Mouse (Mus musculus) thymus, adult 2 months (tissue): Measurements from ENCODE around the gene Thoc5. TPM values are rescaled to one million over a fixed set of nuclear protein-coding genes. Genes with fewer than 3 reads are reported as not detected.

Experiments used
- DNase-seq: peaks from one replicate; pipeline ENCODE4 v3.0.0; 2021
- H3K27ac ChIP-seq: fragments of 200-500 bp; 2 replicates; pipeline ENCODE4 v1.5.1; 2012; ENCODE audit warnings: low read length, control low read depth; ENCODE audit not compliant: control insufficient read depth, insufficient read depth
- H3K27me3 ChIP-seq: fragments of 200-500 bp; 2 replicates; pipeline ENCODE4 v1.6.1; 2012; ENCODE audit warnings: mild to moderate bottlenecking, low read length, moderate library complexity, mixed read lengths; ENCODE audit not compliant: control insufficient read depth, insufficient read depth
- H3K36me3 ChIP-seq: fragments of 200-500 bp; 2 replicates; pipeline ENCODE4 v1.6.1; 2012; ENCODE audit warnings: mild to moderate bottlenecking, low read length, moderate library complexity; ENCODE audit not compliant: control insufficient read depth, insufficient read depth
- H3K4me1 ChIP-seq: fragments of 200-500 bp; replicated peaks from 2 replicates; pipeline ENCODE4 v1.6.1; 2012; ENCODE audit warnings: low read length; ENCODE audit not compliant: control insufficient read depth, insufficient read depth
- H3K4me3 ChIP-seq: fragments of 200-500 bp; 2 replicates; pipeline ENCODE4 v1.5.1; 2012; ENCODE audit warnings: mild to moderate bottlenecking, low read length, control low read depth, moderate library complexity; ENCODE audit not compliant: control insufficient read depth, insufficient read depth
- CTCF ChIP-seq: fragments of 200-500 bp; IDR thresholded peaks from 2 replicates; pipeline ENCODE4 v1.5.1; 2012; ENCODE audit warnings: mild to moderate bottlenecking, control low read depth, low read length, moderate library complexity, borderline replicate concordance; ENCODE audit not compliant: control insufficient read depth, poor library complexity, insufficient read depth; ENCODE audit errors: extremely low read depth
- POLR2A ChIP-seq: fragments of 200-500 bp; IDR thresholded peaks from 2 replicates; pipeline ENCODE4 v1.6.1; 2012; ENCODE audit warnings: mild to moderate bottlenecking, low read length, control low read depth, moderate library complexity; ENCODE audit not compliant: control insufficient read depth, poor library complexity, insufficient read depth; ENCODE audit errors: extremely low read depth
- WGBS: fragments of 180-500 bp; shearing (Covaris S2); methylation state at CpG from one replicate; pipeline ENCODE4 v1.1.7; 2018; 5-methylcytosine and 5-hydroxymethylcytosine counted together
- polyA plus RNA-seq: library from polyadenylated mRNA; depleted of rRNA; stranded (reverse); fragments of >200 nt; gene quantifications from 2 replicates; pipeline ENCODE4 v1.2.3, GENCODE M21; 2012

Thoc5 gene
- polyA plus RNA-seq, 1 experiment = 28.5 TPM

DNA sequence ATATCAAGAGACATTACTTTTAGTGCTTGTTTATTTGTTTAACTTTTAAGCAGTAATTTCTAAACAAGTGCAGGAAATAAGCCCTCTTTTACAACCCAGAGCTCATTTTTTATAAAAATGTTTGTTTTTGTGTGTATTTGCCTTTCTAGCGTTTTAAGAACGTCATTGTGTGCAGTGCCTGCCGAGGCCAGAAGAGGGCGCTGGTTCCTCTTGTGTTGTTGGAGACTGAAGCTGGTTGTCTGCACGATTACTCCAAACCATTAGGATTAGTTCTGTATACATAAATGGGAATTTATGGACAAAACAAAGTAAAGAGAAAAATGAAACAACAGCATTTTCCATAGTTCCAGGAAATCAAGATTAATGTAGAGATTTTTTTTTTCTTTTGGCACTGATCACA lies 5.3 kb downstream of the Thoc5 start:
- Histone ChIP-seq H3K4me1 (peaks cover 6% of the 10 kb centered on the region), H3K36me3 (peaks cover 38% of the 10 kb centered on the region), H3K27ac (no peak overlapping the region), H3K27me3 (no peaks in the 10 kb centered on the region), H3K4me3 (no peak overlapping the region)
- 89% methylated on average over 5 of the region's 5 CpGs for WGBS
- DNase-seq = no peak
- TF ChIP-seq CTCF = no peak
- no peak for TF ChIP-seq POLR2A

DNA sequence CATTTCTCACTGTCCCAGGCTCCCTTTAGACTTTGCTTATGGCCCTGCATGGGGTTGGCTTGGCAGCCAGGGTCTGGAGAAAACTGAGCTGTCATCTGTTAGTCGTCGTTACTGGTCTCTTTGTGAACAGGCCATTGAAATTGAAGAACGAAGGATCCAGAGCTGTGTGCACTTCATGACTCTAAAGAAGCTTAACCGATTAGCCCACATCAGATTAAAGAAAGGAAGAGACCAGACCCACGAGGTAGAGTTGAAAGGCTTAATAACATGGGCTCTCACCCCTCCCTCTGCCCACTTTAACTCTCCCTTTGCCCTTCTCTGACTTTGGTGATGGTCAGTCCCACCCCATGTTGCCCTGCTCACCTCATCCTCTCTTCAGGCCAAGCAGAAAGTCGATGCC lies 6.8 kb downstream of the Thoc5 start:
- Histone ChIP-seq H3K27me3 (no peaks in the 10 kb centered on the region), H3K4me3 (no peak overlapping the region), H3K27ac (no peak overlapping the region), H3K36me3 (peaks cover 38% of the 10 kb centered on the region), H3K4me1 (no peaks in the 10 kb centered on the region)
- 96% methylated on average over 6 of the region's 6 CpGs for WGBS
- no peak for DNase-seq
- TF ChIP-seq POLR2A (no peak), CTCF (no peak)

DNA sequence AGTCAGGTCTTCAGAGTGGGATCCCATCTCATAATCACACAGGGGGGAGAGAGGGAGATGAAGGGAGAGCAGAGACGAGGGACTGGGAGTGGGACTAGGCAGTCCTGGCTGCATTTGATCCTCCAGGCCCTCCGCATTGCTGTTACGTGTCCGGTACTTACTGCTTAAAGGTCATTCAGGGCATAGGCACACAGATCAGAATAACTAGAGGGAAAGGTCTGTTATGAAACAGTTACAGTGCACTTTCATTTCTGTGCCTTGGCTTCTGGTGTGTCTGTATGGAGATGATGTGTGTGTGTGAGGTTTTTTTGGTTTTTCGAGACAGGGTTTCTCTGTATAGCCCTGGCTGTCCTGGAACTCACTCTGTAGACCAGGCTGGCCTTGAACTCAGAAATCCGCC lies 11.1 kb downstream of the Thoc5 start:
- no peak overlapping the region for H3K4me3 ChIP-seq
- TF ChIP-seq CTCF (no peak), POLR2A (no peak)
- peaks cover 45% of the 10 kb centered on the region for H3K36me3 ChIP-seq
- WGBS = 98% methylated on average over 6 of the region's 6 CpGs
- H3K27ac ChIP-seq = no peak overlapping the region
- no peaks in the 10 kb centered on the region for H3K27me3 ChIP-seq
- no peaks in the 10 kb centered on the region for H3K4me1 ChIP-seq
- no peak for DNase-seq

DNA sequence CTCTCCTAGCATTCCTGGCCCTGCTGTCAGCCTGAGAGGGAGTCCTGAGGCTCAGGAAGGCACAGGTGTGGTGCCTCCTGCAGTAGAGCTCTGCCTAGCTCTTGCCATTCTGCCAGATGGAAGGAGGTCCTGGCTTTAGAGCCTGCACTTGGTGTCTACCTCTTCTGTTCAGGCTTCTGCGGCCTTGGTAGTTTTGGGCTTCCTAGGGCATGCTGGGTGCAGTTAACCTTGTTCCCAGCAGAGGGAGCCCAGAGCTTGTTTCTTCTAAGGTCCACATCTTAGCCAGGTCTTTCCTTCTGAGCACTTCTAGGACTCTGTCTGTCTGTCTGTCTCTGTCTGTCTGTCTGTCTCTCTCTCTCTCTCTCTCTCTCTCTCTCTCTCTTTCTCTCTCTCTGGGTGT lies 20.9 kb downstream of the Thoc5 start:
- peaks cover 56% of the 10 kb centered on the region for H3K36me3 ChIP-seq
- H3K4me1 ChIP-seq = no peaks in the 10 kb centered on the region
- peak; percentile 52 for DNase-seq
- H3K27me3 ChIP-seq = no peaks in the 10 kb centered on the region
- no peak overlapping the region for H3K4me3 ChIP-seq
- no peak overlapping the region for H3K27ac ChIP-seq
- WGBS = 64% methylated on average over 1 of the region's 1 CpGs
- TF ChIP-seq POLR2A = no peak
- TF ChIP-seq CTCF = peak; percentile 53; the same call in 1 of the 2 replicates

DNA sequence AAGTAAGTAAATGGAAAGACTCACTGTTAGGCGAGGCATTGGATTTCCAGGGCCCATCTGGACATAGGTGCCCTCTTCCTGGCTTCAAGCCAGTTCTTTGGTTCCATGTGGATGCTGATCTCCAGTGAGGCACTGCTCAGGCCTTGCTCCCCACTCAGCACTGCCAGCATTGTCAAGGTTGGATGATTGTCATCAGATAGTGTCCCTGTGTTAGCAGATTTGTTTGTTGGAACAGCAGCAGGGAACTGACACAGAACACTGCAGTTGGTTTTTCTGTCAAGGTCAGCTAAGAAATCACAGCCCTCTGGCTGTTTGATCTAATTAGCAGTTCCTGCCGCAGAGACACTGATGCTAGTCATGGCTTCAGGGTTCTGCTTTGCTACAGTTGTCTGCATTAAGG lies 26.2 kb downstream of the Thoc5 start:
- WGBS = 92% methylated on average over 2 of the region's 2 CpGs
- H3K4me1 ChIP-seq = no peaks in the 10 kb centered on the region

DNA sequence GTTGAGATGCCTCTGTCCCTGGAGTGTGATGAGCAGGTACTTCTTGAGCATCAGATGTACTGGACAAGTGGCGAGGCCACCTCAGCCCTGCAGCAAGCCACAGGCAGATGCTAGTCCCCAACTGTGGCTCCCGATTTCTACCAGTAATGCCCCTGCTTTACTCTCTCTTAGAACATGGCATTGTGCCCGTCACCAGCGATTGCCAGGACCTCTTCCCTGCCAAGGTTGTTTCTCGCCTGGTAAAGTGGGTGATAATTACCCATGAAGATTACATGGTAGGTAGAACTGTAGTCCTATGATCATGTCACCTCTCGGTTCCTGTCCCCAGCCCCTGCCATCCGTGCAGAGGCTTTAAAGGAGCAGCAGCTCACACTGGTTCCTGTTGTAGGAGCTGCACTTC lies 26.6 kb downstream of the Thoc5 start:
- no peak overlapping the region for H3K27ac ChIP-seq
- H3K27me3 ChIP-seq = no peaks in the 10 kb centered on the region
- no peak overlapping the region for H3K4me3 ChIP-seq
- WGBS = 97% methylated on average over 7 of the region's 7 CpGs
- no peaks in the 10 kb centered on the region for H3K4me1 ChIP-seq
- peaks cover 55% of the 10 kb centered on the region for H3K36me3 ChIP-seq
- DNase-seq = no peak
- TF ChIP-seq POLR2A (no peak), CTCF (no peak)

More for the DNA sequence above, 26.2 kb downstream of the Thoc5 start:
- Histone ChIP-seq H3K27me3 (no peaks in the 10 kb centered on the region), H3K36me3 (peaks cover 55% of the 10 kb centered on the region), H3K4me3 (no peak overlapping the region), H3K27ac (no peak overlapping the region)
- DNase-seq = no peak
- TF ChIP-seq POLR2A (no peak), CTCF (no peak)

DNA sequence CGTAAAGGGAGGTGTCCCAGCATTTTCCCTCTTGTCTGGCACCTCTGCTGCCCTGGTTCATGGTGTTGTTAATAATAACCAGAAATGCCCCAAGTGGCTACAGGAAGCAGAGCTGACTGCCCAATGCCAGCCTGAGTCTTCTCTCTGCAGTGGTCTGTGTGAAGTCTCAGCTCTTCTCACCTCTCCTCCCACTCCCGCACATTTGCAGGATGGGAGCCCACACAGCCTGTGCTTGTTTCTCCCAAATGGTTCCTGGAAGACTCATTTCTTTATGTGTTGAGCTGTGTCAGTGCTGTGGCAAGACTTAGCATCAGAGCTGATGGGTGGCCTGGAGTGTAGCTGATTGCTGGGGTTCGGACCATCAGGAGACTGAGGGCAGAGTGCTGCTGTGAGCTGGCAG lies 32.1 kb downstream of the Thoc5 start:
- no peak for DNase-seq
- no peak overlapping the region for H3K27ac ChIP-seq
- H3K4me3 ChIP-seq = no peak overlapping the region
- H3K36me3 ChIP-seq = peaks cover 34% of the 10 kb centered on the region
- no peak for TF ChIP-seq POLR2A
- no peak for TF ChIP-seq CTCF
- H3K27me3 ChIP-seq = no peaks in the 10 kb centered on the region
- WGBS = 97% methylated on average over 3 of the region's 3 CpGs
- H3K4me1 ChIP-seq = no peaks in the 10 kb centered on the region
